In the genomic region with DNA sequence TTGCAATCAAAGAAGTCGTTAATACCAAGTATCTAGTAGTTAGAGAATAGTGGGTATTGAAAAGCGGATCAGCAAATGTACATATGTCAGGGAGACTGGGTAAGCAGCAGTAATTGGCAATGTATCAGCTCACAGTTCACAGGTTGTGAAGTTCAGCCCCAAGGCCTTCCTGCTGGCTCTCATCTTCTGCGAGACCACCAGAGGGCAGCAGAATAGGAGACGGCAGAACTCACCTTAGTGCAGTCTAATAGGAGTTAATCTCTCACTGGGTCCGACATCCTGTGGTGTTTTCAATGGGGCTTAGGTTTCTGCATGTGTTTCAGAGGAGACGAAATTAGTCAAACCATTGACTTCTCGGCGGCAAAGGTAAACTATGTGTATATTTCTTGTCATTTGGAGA, we compare ENCODE assay signal across 9 mouse cellular contexts. TPM values are rescaled to one million over a fixed set of nuclear protein-coding genes. Genes with fewer than 3 reads are reported as not detected.
DNase-seq lines count a peak whose midpoint lies in the region; ATAC-seq and TF ChIP-seq lines count a peak whose summit lies in the region.
"Had no signal": no experiment of that assay in that cellular context is flagged by ENCODE, and none has a peak within 500 bp of the region (broad histone marks: within the 10 kb centered on the region; RNA-seq: fewer than 3 reads in every experiment).

No protein-coding gene starts in this region.

- no peaks in the 10 kb centered on the region for H3K9me3 ChIP-seq in midbrain, postnatal 0 days (ENCODE audit: low read length)
- no peaks in the 10 kb centered on the region for H3K9me3 ChIP-seq in midbrain, embryonic 16.5 days (replicated peaks; ENCODE audit: control insufficient read depth, low read length, poor library complexity, severe bottlenecking)
- H3K9me3 ChIP-seq: forebrain, embryonic 13.5 days had no signal

- no peaks in the 10 kb centered on the region for H3K79me2 ChIP-seq in heart, adult 2 months (replicated peaks; ENCODE audit: control insufficient read depth, insufficient read depth, low read length)

- TF ChIP-seq CTCF in heart, adult 2 months (IDR thresholded peaks at IDR 0.05) = peak; percentile 59
- peak; percentile 48 for TF ChIP-seq CTCF in midbrain, postnatal 0 days (IDR thresholded peaks at IDR 0.05)
- TF ChIP-seq CTCF in bone marrow, adult 2 months (IDR thresholded peaks at IDR 0.05; ENCODE audit: control insufficient read depth, insufficient read depth, low read length) = 0 out of 2 replicates have a peak, but pooled peaks have one; percentile 14

- no peak for DNase-seq in heart, adult 2 months
- no peak for DNase-seq in heart, postnatal 36 days
- no peak for DNase-seq in midbrain, postnatal 0 days (ENCODE audit: low spot score)
- DNase-seq in mesoderm, embryonic 11.5 days (ENCODE audit: low read depth, low spot score) = peak; percentile 27
- DNase-seq in gastrocnemius, postnatal 10 days = no peak
- no peak for DNase-seq in lung, postnatal 14 days

- H3K9ac ChIP-seq in heart, adult 2 months (ENCODE audit: low read depth, low read length) = no peak overlapping the region
- no peak overlapping the region for H3K9ac ChIP-seq in midbrain, postnatal 0 days (replicated peaks; ENCODE audit: low read length, poor library complexity, severe bottlenecking)
- no peak overlapping the region for H3K9ac ChIP-seq in midbrain, embryonic 16.5 days (ENCODE audit: low read depth, low read length)
- H3K9ac ChIP-seq: forebrain, embryonic 13.5 days had no signal

- H3K4me3 ChIP-seq in heart, adult 2 months = no peak overlapping the region
- H3K4me3 ChIP-seq in midbrain, postnatal 0 days (ENCODE audit: low read depth, low read length) = no peak overlapping the region
- no peak overlapping the region for H3K4me3 ChIP-seq in midbrain, embryonic 16.5 days (ENCODE audit: low read depth, low read length)
- no peak overlapping the region for H3K4me3 ChIP-seq in bone marrow, adult 2 months (replicated peaks; ENCODE audit: control insufficient read depth, low read depth, low read length)
- H3K4me3 ChIP-seq: forebrain, embryonic 13.5 days had no signal

- 54% methylated on average over 8 of the region's 8 CpGs for WGBS in heart, adult 2 months
- WGBS in midbrain, postnatal 0 days = 41% methylated on average over 8 of the region's 8 CpGs
- WGBS in midbrain, embryonic 16.5 days = 32% methylated on average over 8 of the region's 8 CpGs
- WGBS in bone marrow, adult 2 months = 44% methylated on average over 8 of the region's 8 CpGs

- no peaks in the 10 kb centered on the region for H3K27me3 ChIP-seq in heart, adult 2 months (ENCODE audit: control insufficient read depth, insufficient read depth, low read length)
- H3K27me3 ChIP-seq in midbrain, postnatal 0 days (ENCODE audit: insufficient read depth, low read length) = no peaks in the 10 kb centered on the region
- H3K27me3 ChIP-seq in midbrain, embryonic 16.5 days (ENCODE audit: control insufficient read depth, insufficient read depth, low read depth, low read length) = no peaks in the 10 kb centered on the region
- H3K27me3 ChIP-seq: forebrain, embryonic 13.5 days had no signal

- TF ChIP-seq POLR2A in heart, adult 2 months (IDR thresholded peaks at IDR 0.05; ENCODE audit: insufficient read depth, low read depth, low read length) = no peak
- TF ChIP-seq POLR2A in bone marrow, adult 2 months (IDR thresholded peaks at IDR 0.05; ENCODE audit: borderline replicate concordance, control insufficient read depth, low read depth, low read length) = no peak

- no peak for TF ChIP-seq EP300 in heart, adult 2 months (IDR thresholded peaks at IDR 0.05; ENCODE audit: insufficient read depth, low read depth, low read length)

- H3K4me2 ChIP-seq in midbrain, postnatal 0 days (ENCODE audit: low read depth, low read length, poor library complexity, severe bottlenecking) = no peak overlapping the region
- H3K4me2 ChIP-seq in midbrain, embryonic 16.5 days (ENCODE audit: low read length) = no peak overlapping the region
- H3K4me2 ChIP-seq: forebrain, embryonic 13.5 days had no signal

- H3K4me1 ChIP-seq in heart, adult 2 months (ENCODE audit: control insufficient read depth, insufficient read depth, low read length) = no peaks in the 10 kb centered on the region
- H3K4me1 ChIP-seq in midbrain, postnatal 0 days (ENCODE audit: insufficient read depth, low read length) = no peaks in the 10 kb centered on the region
- no peaks in the 10 kb centered on the region for H3K4me1 ChIP-seq in midbrain, embryonic 16.5 days (ENCODE audit: control insufficient read depth, insufficient read depth, low read length)
- no peaks in the 10 kb centered on the region for H3K4me1 ChIP-seq in bone marrow, adult 2 months (ENCODE audit: control insufficient read depth, insufficient read depth, low read length)
- H3K4me1 ChIP-seq: forebrain, embryonic 13.5 days had no signal

- H3K27ac ChIP-seq in heart, adult 2 months = no peak overlapping the region
- no peak overlapping the region for H3K27ac ChIP-seq in midbrain, postnatal 0 days (ENCODE audit: low read depth, low read length)
- no peak overlapping the region for H3K27ac ChIP-seq in midbrain, embryonic 16.5 days (ENCODE audit: low read length)
- H3K27ac ChIP-seq in bone marrow, adult 2 months (ENCODE audit: control insufficient read depth, insufficient read depth, low read depth, low read length, poor library complexity) = no peak overlapping the region
- H3K27ac ChIP-seq: forebrain, embryonic 13.5 days had no signal

- intact Hi-C loops in heart, adult 2 months (cut with DNase I) = loop anchor here (5.0 kb wide), 1 partner anchor 153 kb away; no protein-coding TSS in a partner anchor
- intact Hi-C loops in heart, postnatal 36 days (cut with DNase I) = no loop called here

- no peak for ATAC-seq in midbrain, postnatal 0 days (ENCODE audit: low FRiP score)
- no peak for ATAC-seq in midbrain, embryonic 16.5 days
- ATAC-seq: forebrain, embryonic 13.5 days had no signal

- no peaks in the 10 kb centered on the region for H3K36me3 ChIP-seq in heart, adult 2 months (ENCODE audit: control insufficient read depth, insufficient read depth, low read length)
- H3K36me3 ChIP-seq in midbrain, postnatal 0 days (ENCODE audit: insufficient read depth, low read length) = no peaks in the 10 kb centered on the region
- no peaks in the 10 kb centered on the region for H3K36me3 ChIP-seq in midbrain, embryonic 16.5 days (ENCODE audit: control insufficient read depth, insufficient read depth, low read length)

RNA-seq across cellular contexts. Expression of gene Abi3bp, which starts 46.7 kb away (rescaled TPM):
- 1 to 10 TPM; 5.6 to 6.4 TPM for total RNA-seq in heart, adult 2 months (2021)
- polyA plus RNA-seq in heart, adult 2 months (2012; rRNA removed) = 4.8 and 7.9 TPM in 2 replicates
- total RNA-seq in heart, postnatal 36 days (2021) = 1 to 10 TPM; 7.5 to 7.7 TPM
- 0.24 and 0.33 TPM in 2 replicates for total RNA-seq in midbrain, postnatal 0 days (2014; rRNA removed)
- 0.60 TPM in 2 replicates for polyA plus RNA-seq in midbrain, postnatal 0 days (2015; fragmentation: Nextera tagmentation; extraction: Ambion mirVana)
- 0.22 and 0.29 TPM in 2 replicates for polyA plus RNA-seq in midbrain, embryonic 16.5 days (2015; fragmentation: Nextera tagmentation; extraction: Ambion mirVana)
- polyA plus RNA-seq in bone marrow, adult 2 months (2011; ENCODE audit: insufficient read depth, insufficient read length, low replicate concordance, missing spikeins) = 0.74 and 1.2 TPM in 2 replicates
- 10 to 100 TPM; 54.4 to 64.8 TPM for total RNA-seq in gastrocnemius, postnatal 10 days (2021)

Comparison
In these comparisons a context has a peak if more than half of its experiments do, and no peak if none do; other contexts are left out.
1. RNA of gene Abi3bp, which starts 46.7 kb away (total RNA-seq): 54.4 to 64.8 TPM in gastrocnemius, postnatal 10 days; 7.5 to 7.7 TPM in heart, postnatal 36 days, 5.6 to 6.4 TPM in heart, adult 2 months and 0.24 to 0.33 TPM in midbrain, postnatal 0 days; every median in the first group is over 4 times any median in the second.
2. Peak in every context shown above with its lines, with median percentiles within 50 percentile points of each other: CTCF ChIP-seq.